Mouse (Mus musculus) heart, adult 2 months (tissue): Measurements from ENCODE around the gene Tom1l1.
A peak's percentile ranks its signal among the peaks of the same experiment; 100 is the strongest.

Experiments
- CTCF ChIP-seq: fragments of 200-600 bp; IDR thresholded peaks from 2 replicates; pipeline ENCODE4 v1.8.1; 2022; ENCODE audit warnings: antibody characterized with exemption, mild to moderate bottlenecking, moderate library complexity
- EP300 ChIP-seq: fragments of 200-500 bp; IDR thresholded peaks from 2 replicates; pipeline ENCODE4 v1.6.1; 2011; ENCODE audit warnings: low read depth, low read length, control low read depth; ENCODE audit not compliant: insufficient read depth
- POLR2A ChIP-seq: fragments of 200-500 bp; IDR thresholded peaks from 2 replicates; pipeline ENCODE4 v1.6.1; 2011; ENCODE audit warnings: mild to moderate bottlenecking, low read depth, low read length, control low read depth; ENCODE audit not compliant: insufficient read depth

DNA sequence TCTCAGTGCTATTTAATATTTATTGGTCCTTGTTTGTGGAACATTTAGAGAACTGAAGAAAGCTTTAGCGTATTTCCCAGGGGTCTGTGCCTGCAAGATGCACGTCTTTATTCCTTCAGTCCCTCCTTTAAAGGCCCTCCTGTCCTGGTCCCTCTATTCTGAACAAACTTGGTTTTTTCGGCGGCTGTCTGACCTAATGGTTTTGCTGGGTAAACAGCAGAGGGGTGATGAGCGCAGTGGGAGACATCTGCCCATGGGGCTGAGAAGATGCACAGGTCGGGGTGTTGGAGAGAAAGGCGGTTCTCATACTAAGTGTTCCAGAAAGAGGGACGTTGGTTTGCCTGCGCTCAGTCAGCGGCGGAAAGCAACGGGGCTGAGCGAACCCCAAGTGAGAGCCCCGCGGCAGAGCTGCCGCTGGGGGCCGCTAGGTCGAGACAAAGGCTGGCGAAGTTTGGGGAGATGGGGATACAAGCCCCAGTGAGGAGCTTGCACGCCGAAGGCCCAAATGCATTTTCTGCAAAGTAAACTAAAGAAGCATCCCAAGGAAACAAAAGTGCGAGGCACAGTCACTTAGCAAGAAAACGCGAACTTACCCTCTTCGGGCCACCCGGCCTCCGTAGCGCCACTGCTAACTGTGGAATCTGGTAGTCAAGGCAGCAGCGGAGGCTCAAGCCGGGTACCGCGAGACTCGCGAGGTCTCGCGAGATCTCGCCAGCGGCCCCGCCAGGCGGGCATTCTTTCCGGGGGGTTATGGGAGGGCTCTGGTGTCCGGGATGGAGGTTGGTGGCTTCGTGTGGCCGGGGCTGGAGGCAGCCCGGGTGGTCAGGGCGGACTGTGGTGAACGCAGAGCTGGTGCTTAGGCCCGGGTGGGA, 50.5 kb downstream of the Tom1l1 start, which contains the start of the genes Stxbp4 and Cox11:
- peak; percentile 77 for TF ChIP-seq CTCF
- peak; percentile 59; the same call in 1 of the 2 replicates for TF ChIP-seq EP300
- peak; percentile 89 for TF ChIP-seq POLR2A
